Mouse (Mus musculus) intestine, embryonic 16.5 days (tissue): ENCODE results near the gene Arl11. TPM values are rescaled to one million over a fixed set of nuclear protein-coding genes. Genes with fewer than 3 reads are reported as not detected.
"Not testable (repeated sequence)": the region's sequence is repeated elsewhere in the genome, so short reads cannot be mapped to it uniquely, and the experiment has no call there.

Source experiments
- ATAC-seq: fragments of 200-750 bp; cut with Nextera tagmentation; 2 replicates; pipeline ENCODE4 v1.8.0; 2017; ENCODE audit warnings: moderate TSS enrichment, moderate library complexity
- H3K27ac ChIP-seq: fragments of 300-500 bp; sonication (generic); 2 replicates; pipeline ENCODE4 v1.5.1; 2014; ENCODE audit warnings: mild to moderate bottlenecking, low read length
- H3K27me3 ChIP-seq: fragments of 300-500 bp; sonication (generic); replicated peaks from 2 replicates; pipeline ENCODE4 v1.6.1; 2014; ENCODE audit warnings: low read length, control low read depth, mixed read lengths; ENCODE audit not compliant: control insufficient read depth, insufficient read depth
- H3K36me3 ChIP-seq: fragments of 300-500 bp; sonication (generic); 2 replicates; pipeline ENCODE4 v1.6.1; 2014; ENCODE audit warnings: low read length, control low read depth; ENCODE audit not compliant: control insufficient read depth, insufficient read depth
- H3K4me1 ChIP-seq: fragments of 300-500 bp; sonication (generic); 2 replicates; pipeline ENCODE4 v1.6.1; 2014; ENCODE audit warnings: low read length, control low read depth, mixed read lengths; ENCODE audit not compliant: control insufficient read depth, insufficient read depth
- H3K4me2 ChIP-seq: fragments of 300-500 bp; sonication (generic); 2 replicates; pipeline ENCODE4 v1.6.1; 2014; ENCODE audit warnings: low read depth, low read length, control low read depth
- H3K4me3 ChIP-seq: fragments of 300-500 bp; sonication (generic); 2 replicates; pipeline ENCODE4 v1.5.1; 2014; ENCODE audit warnings: mild to moderate bottlenecking, low read length
- H3K9ac ChIP-seq: fragments of 300-500 bp; sonication (generic); 2 replicates; pipeline ENCODE4 v1.6.1; 2014; ENCODE audit warnings: low read depth, low read length
- H3K9me3 ChIP-seq: fragments of 300-500 bp; sonication (generic); 2 replicates; pipeline ENCODE4 v1.6.1; 2016; ENCODE audit warnings: low read length, control low read depth; ENCODE audit not compliant: control insufficient read depth
- WGBS: fragments of 180-500 bp; shearing (Covaris S2); extraction: QIAGEN DNeasy Blood & Tissue Kit; methylation state at CpG from one replicate; pipeline ENCODE4 v1.1.7; 2014; 5-methylcytosine and 5-hydroxymethylcytosine counted together
- polyA plus RNA-seq: library from polyadenylated mRNA; unstranded; fragments of >200 nt; fragmentation: Nextera tagmentation; extraction: Ambion mirVana; gene quantifications from 2 replicates; pipeline ENCODE4 v1.2.1, GENCODE M21; 2015

The Arl11 gene
- polyA plus RNA-seq, 1 experiment from 2014 or later = 1.0 TPM

GRCm38 (mm10) chr14:61321200-61321599, 11.6 kb downstream of the Arl11 start:
- peak; percentile 67; the same call in 1 of the 2 replicates for ATAC-seq
- H3K4me2 ChIP-seq = no peak overlapping the region
- no peaks in the 10 kb centered on the region for H3K36me3 ChIP-seq
- H3K4me1 ChIP-seq = no peaks in the 10 kb centered on the region
- no peaks in the 10 kb centered on the region; the same call in 1 of the 2 replicates for H3K9me3 ChIP-seq
- H3K27me3 ChIP-seq = no peaks in the 10 kb centered on the region
- WGBS = 64% methylated on average over 4 of the region's 4 CpGs
- H3K9ac ChIP-seq = no peak overlapping the region
- no peak overlapping the region for H3K4me3 ChIP-seq
- no peak overlapping the region for H3K27ac ChIP-seq

GRCm38 (mm10) chr14:61322740-61323139, 13.2 kb downstream of the Arl11 start:
- ATAC-seq = no peak
- Histone ChIP-seq H3K4me2 (no peak overlapping the region), H3K36me3 (no peaks in the 10 kb centered on the region), H3K27me3 (no peaks in the 10 kb centered on the region), H3K4me3 (no peak overlapping the region), H3K9ac (no peak overlapping the region), H3K27ac (no peak overlapping the region), H3K9me3 (no peaks in the 10 kb centered on the region; the same call in 1 of the 2 replicates), H3K4me1 (no peaks in the 10 kb centered on the region)
- WGBS = 96% methylated on average over 1 of the region's 1 CpGs

GRCm38 (mm10) chr14:61327007-61327406, 17.5 kb downstream of the Arl11 start:
- not testable (repeated sequence) for H3K27ac ChIP-seq, ATAC-seq, H3K27me3 ChIP-seq, H3K4me1 ChIP-seq, H3K36me3 ChIP-seq, H3K9ac ChIP-seq, H3K4me3 ChIP-seq, H3K4me2 ChIP-seq, H3K9me3 ChIP-seq
- 31% methylated on average over 6 of the region's 6 CpGs for WGBS

GRCm38 (mm10) chr14:61327618-61328450, 18.3 kb downstream of the Arl11 start:
- ATAC-seq = peak; percentile 48
- Histone ChIP-seq H3K4me1 (peaks cover 4% of the 10 kb centered on the region; the same call in 1 of the 2 replicates), H3K4me3 (peak overlapping the region; percentile 25), H3K27me3 (no peaks in the 10 kb centered on the region), H3K4me2 (peak overlapping the region; percentile 53), H3K9me3 (no peaks in the 10 kb centered on the region), H3K9ac (peak overlapping the region; percentile 35), H3K27ac (no peak overlapping the region), H3K36me3 (no peaks in the 10 kb centered on the region)
- 36% methylated on average over 19 of the region's 19 CpGs for WGBS

- no peaks in the 10 kb centered on the region for H3K9me3 ChIP-seq
- H3K27ac ChIP-seq = no peak overlapping the region
- H3K27me3 ChIP-seq = no peaks in the 10 kb centered on the region
- no peak overlapping the region for H3K4me2 ChIP-seq
- no peak overlapping the region; the same call in 1 of the 2 replicates for H3K9ac ChIP-seq
- 82% methylated on average over 11 of the region's 11 CpGs for WGBS
- H3K36me3 ChIP-seq = no peaks in the 10 kb centered on the region
- no peak overlapping the region for H3K4me3 ChIP-seq
- ATAC-seq = no peak
- peaks cover 4% of the 10 kb centered on the region; the same call in 1 of the 2 replicates for H3K4me1 ChIP-seq
Observed at GRCm38 (mm10) chr14:61330591-61330990, 21.0 kb downstream of the Arl11 start.

GRCm38 (mm10) chr14:61330996-61331561, 21.5 kb downstream of the Arl11 start:
- Histone ChIP-seq H3K4me2 (peak overlapping the region; percentile 22; the same call in 1 of the 2 replicates), H3K9me3 (no peaks in the 10 kb centered on the region), H3K4me1 (peaks cover 4% of the 10 kb centered on the region; the same call in 1 of the 2 replicates), H3K4me3 (no peak overlapping the region), H3K27ac (no peak overlapping the region), H3K27me3 (no peaks in the 10 kb centered on the region), H3K36me3 (no peaks in the 10 kb centered on the region), H3K9ac (peak overlapping the region; percentile 51)
- ATAC-seq = peak; percentile 85
- WGBS = 18% methylated on average over 13 of the region's 13 CpGs

- Histone ChIP-seq H3K27me3 (no peaks in the 10 kb centered on the region), H3K27ac (no peak overlapping the region), H3K9me3 (no peaks in the 10 kb centered on the region), H3K9ac (no peak overlapping the region), H3K4me1 (no peaks in the 10 kb centered on the region), H3K36me3 (no peaks in the 10 kb centered on the region), H3K4me3 (no peak overlapping the region), H3K4me2 (no peak overlapping the region)
- WGBS = 71% methylated on average over 4 of the region's 4 CpGs
- ATAC-seq = no peak
Observed at GRCm38 (mm10) chr14:61339381-61339780, 29.8 kb downstream of the Arl11 start.

GRCm38 (mm10) chr14:61344590-61344989, 35.0 kb downstream of the Arl11 start:
- Histone ChIP-seq H3K9me3 (no peaks in the 10 kb centered on the region), H3K36me3 (no peaks in the 10 kb centered on the region), H3K27me3 (no peaks in the 10 kb centered on the region), H3K4me2 (no peak overlapping the region), H3K4me1 (no peaks in the 10 kb centered on the region), H3K4me3 (no peak overlapping the region), H3K9ac (no peak overlapping the region), H3K27ac (no peak overlapping the region)
- 68% methylated on average over 5 of the region's 5 CpGs for WGBS
- ATAC-seq = no peak

- H3K4me3 ChIP-seq = no peak overlapping the region
- H3K9ac ChIP-seq = no peak overlapping the region
- 77% methylated on average over 10 of the region's 10 CpGs for WGBS
- H3K27me3 ChIP-seq = no peaks in the 10 kb centered on the region
- H3K4me1 ChIP-seq = no peaks in the 10 kb centered on the region
- H3K36me3 ChIP-seq = no peaks in the 10 kb centered on the region
- H3K9me3 ChIP-seq = no peaks in the 10 kb centered on the region
- H3K27ac ChIP-seq = no peak overlapping the region
- H3K4me2 ChIP-seq = no peak overlapping the region
- ATAC-seq = no peak
Observed at GRCm38 (mm10) chr14:61346827-61347698, 37.5 kb downstream of the Arl11 start.
